Mouse (Mus musculus) liver, embryonic 14.5 days (tissue): ENCODE results near the gene Lrrc25.

Experiments used
- CTCF ChIP-seq: IDR thresholded peaks from 2 replicates; pipeline ENCODE4 v1.5.1; 2016; ENCODE audit warnings: antibody characterized with exemption, low read depth, control low read depth
- EP300 ChIP-seq: IDR thresholded peaks from 2 replicates; pipeline ENCODE4 v1.6.1; 2016; ENCODE audit warnings: antibody characterized with exemption, low read depth

DNA sequence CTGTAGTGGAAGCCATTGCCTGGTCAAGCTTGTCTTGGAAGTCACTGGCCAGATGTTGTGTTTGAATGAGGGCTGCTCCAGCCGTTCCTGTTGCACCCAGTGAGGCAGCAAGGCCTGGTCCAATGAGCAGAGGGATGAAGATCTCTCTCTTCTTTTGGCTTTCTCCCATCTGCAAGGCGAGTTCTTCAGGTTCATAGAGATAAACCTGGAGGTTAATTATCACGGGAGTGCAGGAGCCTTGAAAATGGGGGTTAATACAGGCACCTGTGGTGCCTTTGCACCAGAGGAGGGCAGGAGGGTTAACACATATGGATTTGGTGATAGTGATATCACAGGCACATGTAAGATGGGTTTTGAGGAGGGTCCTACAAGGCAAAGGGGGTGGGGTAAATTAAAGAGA, 6.3 kb downstream of the Lrrc25 start:
- TF ChIP-seq CTCF (0 out of 2 replicates have a peak, but pooled peaks have one; percentile 7), EP300 (peak; percentile 93)
